Mouse (Mus musculus) layer of hippocampus, postnatal 36 days (tissue): ENCODE results near the gene Ereg. TPM values are rescaled to one million over a fixed set of nuclear protein-coding genes. Genes with fewer than 3 reads are reported as not detected.

Experiments used
- DNase-seq, 2 experiments: peaks; one replicate each; pipeline ENCODE4 v3.0.0; 2022
- total RNA-seq, 2 experiments: library from RNA; stranded (reverse); gene quantifications; 2 replicates each; pipeline ENCODE4 v1.2.3; 2021

Gene Ereg
- total RNA-seq, 2 experiments from 2014 or later: not detected

- DNase-seq: no peak
Observed at GRCm38 (mm10) chr5:91113967-91114366, 39.5 kb downstream of the Ereg start.

- DNase-seq: no peak
Observed at GRCm38 (mm10) chr5:91114574-91114973, 40.2 kb downstream of the Ereg start.

DNA sequence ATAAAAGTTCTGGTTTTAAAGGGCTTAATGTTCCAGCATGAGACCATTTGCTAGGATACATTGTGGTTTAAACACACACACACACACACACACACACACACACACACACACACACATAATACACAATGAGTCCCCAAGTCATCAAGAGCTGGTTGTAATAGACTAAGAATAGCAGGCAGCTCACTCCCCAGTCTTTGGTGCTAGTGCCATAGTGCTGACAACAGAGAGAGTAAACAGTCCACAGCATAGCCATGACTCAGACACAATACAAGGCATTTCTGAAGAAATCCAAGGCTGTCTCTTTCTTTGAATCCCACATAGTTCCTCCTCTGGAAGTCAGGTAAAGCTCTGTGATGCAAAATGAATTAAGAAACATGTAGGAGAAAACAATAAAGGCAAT, 44.2 kb downstream of the Ereg start:
- DNase-seq: no peak

DNA sequence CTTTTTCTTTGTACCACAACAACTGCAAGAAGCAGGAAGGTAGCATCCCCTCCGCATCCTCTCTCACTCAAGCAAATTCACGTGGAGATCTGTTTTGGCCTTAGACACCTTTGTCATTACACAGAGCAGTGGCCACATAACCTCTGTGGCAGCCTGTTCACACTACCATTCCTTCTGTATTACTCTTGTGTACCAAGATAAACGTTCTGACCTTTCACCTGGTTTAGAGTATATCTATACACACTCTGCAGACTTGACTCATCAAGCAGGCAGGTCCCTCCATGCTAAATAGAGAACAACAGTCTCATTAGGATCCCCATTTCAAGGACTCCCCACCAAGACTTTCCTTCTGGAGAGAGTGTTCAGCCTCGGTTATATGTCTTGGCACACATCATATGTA, 49.0 kb downstream of the Ereg start:
- DNase-seq: no peak

DNA sequence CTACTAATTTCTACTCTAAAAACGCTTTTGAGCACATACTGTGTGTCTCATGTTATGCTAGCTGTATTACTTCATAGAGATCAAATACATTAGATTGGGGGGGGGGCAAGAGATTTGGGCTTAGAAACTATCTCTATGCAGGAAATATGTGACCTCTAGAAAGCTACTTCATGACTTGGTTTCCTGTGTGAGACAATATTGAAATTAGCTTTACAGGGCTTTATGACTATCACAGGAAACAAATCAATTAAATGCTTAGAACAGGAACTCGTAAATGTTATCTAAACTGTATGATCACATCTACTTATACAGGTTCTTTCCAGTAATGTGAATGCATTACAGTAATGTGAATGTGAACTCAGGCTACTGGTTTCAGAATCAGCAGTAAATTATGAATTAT, 49.7 kb downstream of the Ereg start:
- no peak for DNase-seq

GRCm38 (mm10) chr5:91126623-91127022, 52.2 kb downstream of the Ereg start:
- no peak for DNase-seq

GRCm38 (mm10) chr5:91134961-91135360, 60.5 kb downstream of the Ereg start:
- no peak for DNase-seq

- no peak for DNase-seq
Observed at GRCm38 (mm10) chr5:91138970-91139369, 64.5 kb downstream of the Ereg start.

DNA sequence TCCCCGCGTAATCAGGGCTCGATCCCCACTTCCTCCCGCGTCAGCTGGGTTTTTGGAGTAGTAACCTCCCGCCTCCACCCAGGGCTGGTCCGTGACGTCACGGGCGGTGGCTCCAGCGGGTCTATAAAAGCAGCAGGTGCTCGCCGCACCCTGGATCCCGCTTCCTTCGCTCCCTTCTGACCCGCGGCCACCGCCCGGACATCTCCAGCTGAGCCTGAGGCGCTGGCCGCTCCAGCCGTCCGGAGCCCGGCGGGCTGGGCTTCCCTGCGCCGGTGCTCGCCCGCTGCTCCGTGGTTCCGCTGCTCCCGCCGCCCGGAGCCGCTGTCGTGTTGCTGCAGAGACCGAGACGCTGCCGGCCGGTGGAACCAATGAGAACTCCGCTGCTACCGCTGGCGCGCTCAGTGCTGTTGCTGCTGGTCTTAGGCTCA, 65.0 kb downstream of the Ereg start, which contains the start of gene Areg:
TSS of gene Areg (plus strand) at position 154 of the 428 bp plus-strand sequence.
- peak; percentile 29 to 36 for DNase-seq

DNA sequence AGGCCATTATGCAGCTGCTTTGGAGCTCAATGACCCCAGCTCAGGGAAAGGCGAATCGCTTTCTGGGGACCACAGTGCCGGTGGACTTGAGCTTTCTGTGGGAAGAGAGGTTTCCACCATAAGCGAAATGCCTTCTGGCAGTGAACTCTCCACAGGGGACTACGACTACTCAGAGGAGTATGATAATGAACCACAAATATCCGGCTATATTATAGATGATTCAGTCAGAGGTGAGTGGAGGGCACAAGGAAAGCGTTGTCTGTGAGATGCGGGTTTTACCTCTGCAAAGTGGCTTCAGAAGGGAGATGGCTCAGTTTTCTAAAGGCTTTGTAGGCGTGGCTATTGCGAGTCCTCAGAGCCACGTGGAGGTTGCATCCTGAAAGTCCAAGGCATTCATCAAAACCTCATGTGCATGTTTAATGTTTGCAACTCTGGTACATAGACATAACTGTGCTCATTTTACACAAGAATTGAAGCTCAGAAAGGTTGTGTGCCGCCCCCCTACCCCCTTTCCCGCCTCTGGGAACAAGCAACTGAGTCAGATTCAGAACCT, 66.5 kb downstream of the Ereg start:
- no peak for DNase-seq

Other genes with a start within 250 kb of the Ereg start
- under 1 TPM; 0.37 to 0.68 TPM for gene Cxcl1, start 183.4 kb upstream of the Ereg start, total RNA-seq
- gene Cxcl2, start 170.8 kb upstream of the Ereg start, total RNA-seq: not detected
- gene Mthfd2l, start 143.5 kb upstream of the Ereg start, total RNA-seq: 10 to 100 TPM; 18.8 to 21.8 TPM
- gene Epgn, start 47.2 kb upstream of the Ereg start, total RNA-seq: under 1 TPM; 0.35 to 0.45 TPM
- gene Areg, start 65.0 kb downstream of the Ereg start, total RNA-seq: not detected